ENCODE assay signal across 7 mouse cellular contexts in the genomic region with DNA sequence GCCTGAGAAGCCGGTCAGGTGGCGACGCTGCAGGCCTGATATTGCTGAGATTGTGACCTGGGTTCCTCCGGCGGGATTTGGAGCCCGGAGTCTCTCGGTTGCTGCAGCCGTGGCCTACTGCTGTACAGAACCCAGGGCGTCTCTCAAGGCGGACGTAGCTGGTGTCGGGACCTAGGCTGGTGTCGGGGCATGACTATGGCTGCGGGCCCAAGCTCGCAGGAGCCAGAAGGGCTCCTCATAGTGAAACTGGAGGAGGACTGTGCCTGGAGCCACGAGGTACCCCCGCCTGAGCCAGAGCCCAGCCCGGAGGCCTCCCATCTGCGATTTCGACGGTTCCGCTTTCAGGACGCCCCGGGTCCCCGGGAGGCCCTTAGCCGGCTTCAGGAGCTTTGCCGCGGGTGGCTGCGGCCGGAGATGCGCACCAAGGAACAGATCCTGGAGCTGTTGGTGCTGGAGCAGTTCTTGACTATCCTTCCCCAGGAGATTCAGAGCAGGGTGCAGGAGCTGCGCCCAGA. TPM values are rescaled to one million over a fixed set of nuclear protein-coding genes. Genes with fewer than 3 reads are reported as not detected.
DNase-seq lines count a peak whose midpoint lies in the region; ATAC-seq and TF ChIP-seq lines count a peak whose summit lies in the region.

No protein-coding gene starts in this region.

- peak overlapping the region; percentile 76 for H3K4me2 ChIP-seq in embryonic facial prominence, embryonic 14.5 days (ENCODE audit: low read depth, low read length)
- peak overlapping the region; percentile 94 for H3K4me2 ChIP-seq in lung, postnatal 0 days (replicated peaks; ENCODE audit: low read depth, low read length)
- peak overlapping the region; percentile 76 for H3K4me2 ChIP-seq in stomach, embryonic 15.5 days

- DNase-seq in ovary, postnatal 14 days (ENCODE audit: low spot score) = peak; percentile 31
- no peak for DNase-seq in ovary, adult 18-20 months (ENCODE audit: low spot score)
- DNase-seq in embryonic facial prominence, embryonic 14.5 days (ENCODE audit: low spot score) = no peak
- peak; percentile 52 for DNase-seq in lung, postnatal 0 days (ENCODE audit: low spot score)
- DNase-seq in gastrocnemius, adult 8-10 months (ENCODE audit: low spot score in 2 of 2) = no peak

- WGBS in embryonic facial prominence, embryonic 14.5 days = 0% methylated on average over 26 of the region's 32 CpGs
- WGBS in lung, postnatal 0 days = under 1% methylated on average over 32 of the region's 32 CpGs
- WGBS in stomach, embryonic 15.5 days = under 1% methylated on average over 32 of the region's 32 CpGs

- TF ChIP-seq EP300 in lung, postnatal 0 days (IDR thresholded peaks at IDR 0.05) = no peak

- peaks cover 16% of the 10 kb centered on the region for H3K4me1 ChIP-seq in embryonic facial prominence, embryonic 14.5 days (ENCODE audit: control insufficient read depth, insufficient read depth, low read length)
- H3K4me1 ChIP-seq in lung, postnatal 0 days (ENCODE audit: insufficient read depth, low read depth, low read length) = peaks cover 13% of the 10 kb centered on the region; the same call in 1 of the 2 replicates
- H3K4me1 ChIP-seq in stomach, embryonic 15.5 days = peaks cover 18% of the 10 kb centered on the region

- H3K27me3 ChIP-seq in embryonic facial prominence, embryonic 14.5 days (replicated peaks; ENCODE audit: control insufficient read depth, insufficient read depth, low read length) = no peaks in the 10 kb centered on the region
- H3K27me3 ChIP-seq in lung, postnatal 0 days (replicated peaks; ENCODE audit: insufficient read depth, low read length) = no peaks in the 10 kb centered on the region
- no peaks in the 10 kb centered on the region for H3K27me3 ChIP-seq in stomach, embryonic 15.5 days (replicated peaks)

- ATAC-seq in embryonic facial prominence, embryonic 14.5 days (ENCODE audit: low read depth) = peak; percentile 27
- peak; percentile 41 to 42 for ATAC-seq in hematopoietic stem cell, adult 5-6 weeks (replicated peaks in 1 of 2; ENCODE audit: insufficient read depth in 1 of 2, low FRiP score in 2 of 2, low TSS enrichment in 1 of 2, low read depth in 1 of 2, poor library complexity in 2 of 2, severe bottlenecking in 2 of 2)
- peak; percentile 29; the same call in 1 of the 2 replicates for ATAC-seq in lung, postnatal 0 days
- peak; percentile 54; the same call in 1 of the 2 replicates for ATAC-seq in stomach, embryonic 15.5 days (ENCODE audit: insufficient read depth, low FRiP score, low read depth)

- peak overlapping the region; percentile 92 for H3K27ac ChIP-seq in embryonic facial prominence, embryonic 14.5 days (replicated peaks; ENCODE audit: low read depth, low read length)
- H3K27ac ChIP-seq in lung, postnatal 0 days (ENCODE audit: low read length) = peak overlapping the region; percentile 96
- H3K27ac ChIP-seq in stomach, embryonic 15.5 days = peak overlapping the region; percentile 88

- peak overlapping the region; percentile 91 for H3K9ac ChIP-seq in embryonic facial prominence, embryonic 14.5 days (ENCODE audit: low read depth, low read length)
- H3K9ac ChIP-seq in lung, postnatal 0 days (replicated peaks; ENCODE audit: low read depth) = peak overlapping the region; percentile 79
- H3K9ac ChIP-seq in stomach, embryonic 15.5 days = peak overlapping the region; percentile 80

- TF ChIP-seq CTCF in lung, postnatal 0 days (IDR thresholded peaks at IDR 0.05) = 0 out of 2 replicates have a peak, but pooled peaks have one; percentile 25

- H3K4me3 ChIP-seq in embryonic facial prominence, embryonic 14.5 days (ENCODE audit: low read depth, low read length) = peak overlapping the region; percentile 83
- H3K4me3 ChIP-seq in lung, postnatal 0 days (ENCODE audit: low read depth, low read length) = peak overlapping the region; percentile 81
- peak overlapping the region; percentile 95 for H3K4me3 ChIP-seq in stomach, embryonic 15.5 days (replicated peaks)

- H3K36me3 ChIP-seq in embryonic facial prominence, embryonic 14.5 days (ENCODE audit: control insufficient read depth, insufficient read depth, low read length) = peaks cover 37% of the 10 kb centered on the region
- peaks cover 13% of the 10 kb centered on the region for H3K36me3 ChIP-seq in lung, postnatal 0 days (ENCODE audit: insufficient read depth, low read length)
- peaks cover 28% of the 10 kb centered on the region for H3K36me3 ChIP-seq in stomach, embryonic 15.5 days

- H3K9me3 ChIP-seq in embryonic facial prominence, embryonic 14.5 days (ENCODE audit: control insufficient read depth, low read length) = peaks cover 25% of the 10 kb centered on the region
- H3K9me3 ChIP-seq in lung, postnatal 0 days (ENCODE audit: low read length) = peaks cover 3% of the 10 kb centered on the region; the same call in 1 of the 2 replicates
- H3K9me3 ChIP-seq in stomach, embryonic 15.5 days = 0 out of 2 replicates have a peak, but pooled peaks cover 6% of the 10 kb centered on the region

RNA-seq across cellular contexts. Expression of a gene that starts 0.3 kb away (rescaled TPM):
- 20.5 and 24.2 TPM in 2 replicates for polyA plus RNA-seq in embryonic facial prominence, embryonic 14.5 days (2014; fragmentation: Nextera tagmentation; extraction: Ambion mirVana)
- total RNA-seq in hematopoietic stem cell, adult 5-6 weeks (2017) = 50.8 and 56.0 TPM in 2 replicates
- polyA plus RNA-seq in lung, postnatal 0 days (2015; fragmentation: Nextera tagmentation; extraction: Ambion mirVana) = 25.3 and 25.4 TPM in 2 replicates
- 45.3 and 46.8 TPM in 2 replicates for polyA plus RNA-seq in stomach, embryonic 15.5 days (2015; fragmentation: Nextera tagmentation; extraction: Ambion mirVana)
- total RNA-seq in gastrocnemius, adult 8-10 months (2022) = 1 to 10 TPM; 6.1 to 7.0 (median 6.4) TPM

RNA-seq across cellular contexts. Expression of a gene that starts 26.3 kb away (rescaled TPM):
- not detected in 2 replicates for polyA plus RNA-seq in embryonic facial prominence, embryonic 14.5 days (2014; fragmentation: Nextera tagmentation; extraction: Ambion mirVana)
- 2.4 and 4.9 TPM in 2 replicates for total RNA-seq in hematopoietic stem cell, adult 5-6 weeks (2017)
- polyA plus RNA-seq in lung, postnatal 0 days (2015; fragmentation: Nextera tagmentation; extraction: Ambion mirVana) = 0.11 TPM in 1 of 2 replicates, not detected in the other
- polyA plus RNA-seq in stomach, embryonic 15.5 days (2015; fragmentation: Nextera tagmentation; extraction: Ambion mirVana) = 0.06 and 0.22 TPM in 2 replicates
- total RNA-seq in gastrocnemius, adult 8-10 months (2022) = not detected

Comparison
In these comparisons a context has a peak if more than half of its experiments do, and no peak if none do; other contexts are left out.
1. DNase-seq: peak in ovary, postnatal 14 days (single experiment) and lung, postnatal 0 days (single experiment); none in ovary, adult 18-20 months (single experiment), embryonic facial prominence, embryonic 14.5 days (single experiment) and gastrocnemius, adult 8-10 months (0 of 2).
2. Peak in every context shown above with its lines, with median percentiles within 50 percentile points of each other: ATAC-seq, H3K27ac ChIP-seq, H3K4me2 ChIP-seq, H3K4me3 ChIP-seq and H3K9ac ChIP-seq.